Mouse (Mus musculus) midbrain, embryonic 10.5 days (tissue): ENCODE data around the gene Nol7. TPM values are rescaled to one million over a fixed set of nuclear protein-coding genes. Genes with fewer than 3 reads are reported as not detected.

Source experiments
- DNase-seq: peaks from one replicate; pipeline ENCODE4 v3.0.0-alpha.2; 2017; ENCODE audit warnings: low spot score
- H3K27ac ChIP-seq: fragments of 300-500 bp; sonication (generic); replicated peaks from 2 replicates; pipeline ENCODE4 v1.5.1; 2016; ENCODE audit warnings: mild to moderate bottlenecking
- H3K27me3 ChIP-seq: fragments of 300-500 bp; sonication (generic); 2 replicates; pipeline ENCODE4 v1.6.1; 2016; ENCODE audit warnings: low read depth, mild to moderate bottlenecking; ENCODE audit not compliant: poor library complexity, severe bottlenecking
- H3K36me3 ChIP-seq: fragments of 300-500 bp; sonication (generic); 2 replicates; pipeline ENCODE4 v1.6.1; 2016; ENCODE audit warnings: mild to moderate bottlenecking, moderate library complexity
- H3K4me1 ChIP-seq: fragments of 300-500 bp; sonication (generic); 2 replicates; pipeline ENCODE4 v1.6.1; 2016
- H3K4me3 ChIP-seq: fragments of 300-500 bp; sonication (generic); 2 replicates; pipeline ENCODE4 v1.5.1; 2016; ENCODE audit warnings: mild to moderate bottlenecking, moderate library complexity
- H3K9me3 ChIP-seq: fragments of 300-500 bp; sonication (generic); replicated peaks from 2 replicates; pipeline ENCODE4 v1.6.1; 2016; ENCODE audit warnings: mild to moderate bottlenecking
- WGBS: fragments of 180-500 bp; shearing (Covaris S2); methylation state at CpG from one replicate; pipeline ENCODE4 v1.1.7; 2016; 5-methylcytosine and 5-hydroxymethylcytosine counted together
- polyA plus RNA-seq: library from polyadenylated mRNA; unstranded; fragments of >200 nt; fragmentation: Nextera tagmentation; extraction: Ambion mirVana; gene quantifications from 2 replicates; pipeline ENCODE4 v1.2.1, GENCODE M21; 2016

Gene Nol7
- polyA plus RNA-seq, 1 experiment from 2014 or later = 173 TPM

DNA sequence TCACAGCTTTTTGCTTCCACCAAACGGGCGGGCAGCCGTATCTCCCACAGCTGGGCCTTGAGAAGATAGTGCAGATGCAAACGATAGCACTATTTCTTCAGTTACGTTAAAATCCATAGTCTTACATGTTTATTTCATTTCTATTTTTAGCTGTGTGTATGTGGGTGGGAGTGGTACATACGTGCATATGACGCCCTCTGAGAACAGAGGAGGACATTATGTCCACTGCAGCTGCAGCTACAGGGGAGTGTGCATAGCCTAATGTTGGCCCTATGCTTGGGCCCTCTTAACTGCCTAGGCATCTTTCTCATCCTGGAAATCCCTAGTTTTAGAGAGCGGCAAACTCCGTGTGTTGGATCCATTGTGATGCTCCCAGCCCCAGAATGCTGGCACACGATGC lies 24.0 kb upstream of the Nol7 start:
- Histone ChIP-seq H3K36me3 (peaks cover 53% of the 10 kb centered on the region), H3K4me1 (no peaks in the 10 kb centered on the region), H3K9me3 (peaks cover 9% of the 10 kb centered on the region), H3K4me3 (no peak overlapping the region), H3K27me3 (no peaks in the 10 kb centered on the region), H3K27ac (no peak overlapping the region)
- 83% methylated on average over 10 of the region's 10 CpGs for WGBS
- DNase-seq = no peak

- Histone ChIP-seq H3K27ac (no peak overlapping the region), H3K36me3 (peaks cover 53% of the 10 kb centered on the region), H3K4me3 (no peak overlapping the region), H3K27me3 (no peaks in the 10 kb centered on the region), H3K9me3 (peaks cover 9% of the 10 kb centered on the region), H3K4me1 (no peaks in the 10 kb centered on the region)
- WGBS = 70% methylated on average over 2 of the region's 2 CpGs
- DNase-seq = no peak
These were observed 23.2 kb upstream of the Nol7 start for GRCm38 (mm10) chr13:43374918-43375432.

GRCm38 (mm10) chr13:43379989-43380388 lies 18.2 kb upstream of the Nol7 start:
- Histone ChIP-seq H3K4me1 (no peaks in the 10 kb centered on the region), H3K27me3 (no peaks in the 10 kb centered on the region), H3K27ac (no peak overlapping the region), H3K36me3 (peaks cover 31% of the 10 kb centered on the region), H3K9me3 (no peaks in the 10 kb centered on the region), H3K4me3 (no peak overlapping the region)
- no peak for DNase-seq
- WGBS = 88% methylated on average over 3 of the region's 3 CpGs

DNA sequence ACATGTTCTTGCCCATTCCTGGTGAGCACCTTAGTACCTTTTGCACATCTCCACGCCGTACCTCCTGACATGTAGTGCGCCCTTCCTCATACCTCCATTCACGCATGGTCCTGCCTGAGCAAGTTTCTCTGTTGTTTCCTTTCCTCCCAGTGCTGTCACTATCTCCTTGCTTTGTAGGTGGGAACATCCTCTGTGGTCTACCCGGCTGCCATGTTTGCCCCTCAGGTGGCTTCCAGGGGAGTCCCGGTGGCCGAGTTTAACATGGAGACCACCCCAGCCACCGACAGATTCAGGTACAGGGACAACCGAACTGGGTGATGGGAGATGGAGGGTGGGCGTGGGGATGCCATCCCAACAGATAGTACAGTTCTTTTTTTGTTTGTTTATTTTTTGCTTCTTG lies 12.9 kb upstream of the Nol7 start:
- no peaks in the 10 kb centered on the region for H3K4me1 ChIP-seq
- peaks cover 5% of the 10 kb centered on the region for H3K9me3 ChIP-seq
- no peak overlapping the region for H3K4me3 ChIP-seq
- 97% methylated on average over 10 of the region's 10 CpGs for WGBS
- no peak for DNase-seq
- H3K36me3 ChIP-seq = peaks cover 21% of the 10 kb centered on the region
- H3K27me3 ChIP-seq = no peaks in the 10 kb centered on the region
- no peak overlapping the region for H3K27ac ChIP-seq

- Histone ChIP-seq H3K36me3 (peaks cover 61% of the 10 kb centered on the region), H3K4me1 (peaks cover 14% of the 10 kb centered on the region), H3K27ac (peak overlapping the region; percentile 99), H3K27me3 (no peaks in the 10 kb centered on the region), H3K4me3 (peak overlapping the region; percentile 95), H3K9me3 (peaks cover 8% of the 10 kb centered on the region; the same call in 1 of the 2 replicates)
- DNase-seq = no peak
- WGBS = 54% methylated on average over 13 of the region's 17 CpGs
These were observed 392 bp upstream of the Nol7 start for GRCm38 (mm10) chr13:43397700-43398296.

DNA sequence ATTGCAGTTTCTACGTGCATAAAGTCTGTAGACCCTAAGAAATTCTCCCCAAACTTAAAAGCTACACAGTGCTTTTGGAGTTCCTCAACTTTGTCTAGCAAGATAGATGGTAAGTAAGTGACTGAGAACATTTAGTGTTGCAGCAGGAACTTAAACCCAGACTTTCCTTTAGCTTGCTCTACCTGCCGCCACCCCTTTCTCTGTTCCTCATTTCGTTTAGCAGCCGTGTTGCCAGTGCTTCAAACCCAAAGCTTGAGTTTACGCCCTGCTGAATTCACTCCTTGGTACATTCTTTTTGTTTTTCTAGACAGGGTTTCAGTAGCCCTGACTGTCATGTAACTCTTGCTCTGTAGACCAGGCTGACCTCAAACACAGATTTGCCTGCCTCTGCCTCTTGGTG lies 1.4 kb downstream of the Nol7 start:
- Histone ChIP-seq H3K4me1 (peaks cover 14% of the 10 kb centered on the region), H3K4me3 (peak overlapping the region; percentile 95), H3K36me3 (peaks cover 69% of the 10 kb centered on the region), H3K9me3 (no peaks in the 10 kb centered on the region; the same call in 1 of the 2 replicates), H3K27ac (no peak overlapping the region), H3K27me3 (no peaks in the 10 kb centered on the region)
- 89% methylated on average over 5 of the region's 5 CpGs for WGBS
- DNase-seq = no peak

GRCm38 (mm10) chr13:43412311-43412710 lies 14.1 kb downstream of the Nol7 start:
- H3K9me3 ChIP-seq = no peaks in the 10 kb centered on the region
- no peaks in the 10 kb centered on the region for H3K27me3 ChIP-seq
- no peak overlapping the region for H3K4me3 ChIP-seq
- H3K36me3 ChIP-seq = peaks cover 94% of the 10 kb centered on the region
- DNase-seq = no peak
- WGBS = 90% methylated on average over 7 of the region's 7 CpGs
- no peak overlapping the region for H3K27ac ChIP-seq
- H3K4me1 ChIP-seq = no peaks in the 10 kb centered on the region

GRCm38 (mm10) chr13:43413611-43414010 lies 15.4 kb downstream of the Nol7 start:
- no peaks in the 10 kb centered on the region for H3K4me1 ChIP-seq
- H3K9me3 ChIP-seq = no peaks in the 10 kb centered on the region
- peaks cover 93% of the 10 kb centered on the region for H3K36me3 ChIP-seq
- WGBS = 94% methylated on average over 2 of the region's 2 CpGs
- no peak overlapping the region for H3K27ac ChIP-seq
- DNase-seq = no peak
- H3K27me3 ChIP-seq = no peaks in the 10 kb centered on the region
- H3K4me3 ChIP-seq = no peak overlapping the region

- DNase-seq = no peak
- no peaks in the 10 kb centered on the region for H3K4me1 ChIP-seq
- H3K9me3 ChIP-seq = no peaks in the 10 kb centered on the region
- no peak overlapping the region for H3K27ac ChIP-seq
- 91% methylated on average over 1 of the region's 1 CpGs for WGBS
- H3K27me3 ChIP-seq = no peaks in the 10 kb centered on the region
- H3K36me3 ChIP-seq = peaks cover 95% of the 10 kb centered on the region
- H3K4me3 ChIP-seq = no peak overlapping the region
These were observed 17.1 kb downstream of the Nol7 start for GRCm38 (mm10) chr13:43415249-43415648.

GRCm38 (mm10) chr13:43428436-43428835 lies 30.2 kb downstream of the Nol7 start:
- Histone ChIP-seq H3K4me3 (no peak overlapping the region), H3K27ac (no peak overlapping the region), H3K36me3 (peaks cover 38% of the 10 kb centered on the region), H3K9me3 (no peaks in the 10 kb centered on the region), H3K27me3 (no peaks in the 10 kb centered on the region), H3K4me1 (no peaks in the 10 kb centered on the region)
- WGBS = 94% methylated on average over 4 of the region's 4 CpGs
- no peak for DNase-seq

DNA sequence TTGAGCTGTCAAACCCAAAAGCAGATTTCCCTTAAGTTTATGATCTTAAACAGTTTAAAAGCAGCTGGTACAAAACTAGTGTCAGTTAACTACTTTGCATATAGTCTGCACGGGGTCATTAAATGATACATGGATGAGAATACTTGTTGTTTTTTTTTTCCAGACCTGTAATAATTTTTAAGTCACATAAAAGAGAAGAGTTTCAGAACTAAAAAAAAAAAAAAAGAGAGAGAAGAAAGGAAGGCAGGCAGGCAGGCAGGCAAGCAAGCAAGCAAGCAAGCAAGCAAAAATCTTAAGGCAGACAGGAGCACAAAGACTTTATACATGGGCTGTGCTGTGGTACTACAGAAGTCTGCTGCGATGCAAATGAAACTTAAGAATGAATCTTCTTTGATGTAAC lies 35.2 kb downstream of the Nol7 start:
- H3K4me1 ChIP-seq = no peaks in the 10 kb centered on the region
- no peak for DNase-seq
- H3K36me3 ChIP-seq = peaks cover 23% of the 10 kb centered on the region
- H3K4me3 ChIP-seq = no peak overlapping the region
- H3K27ac ChIP-seq = no peak overlapping the region
- no peaks in the 10 kb centered on the region for H3K27me3 ChIP-seq
- WGBS = 95% methylated on average over 2 of the region's 2 CpGs
- H3K9me3 ChIP-seq = no peaks in the 10 kb centered on the region; the same call in 1 of the 2 replicates

DNA sequence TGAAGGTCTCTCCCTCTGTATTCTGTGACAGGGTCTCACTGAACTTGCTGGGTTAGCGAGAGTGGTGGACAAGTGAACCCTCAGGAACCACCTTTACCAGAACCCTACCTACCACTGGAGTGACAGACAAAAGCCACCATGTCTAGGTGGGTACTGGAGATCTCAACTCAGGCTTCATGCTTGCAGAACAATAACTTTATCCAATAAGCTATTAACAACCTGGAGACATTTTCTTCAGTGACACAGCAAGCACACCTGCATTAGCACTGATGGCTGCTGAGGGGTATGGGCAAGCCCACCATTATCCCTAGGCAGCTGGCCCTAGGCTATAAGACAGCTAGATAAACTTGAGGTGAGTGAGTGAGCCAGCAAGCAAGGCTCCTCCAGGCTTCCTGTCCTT lies 42.2 kb downstream of the Nol7 start:
- Histone ChIP-seq H3K27me3 (no peaks in the 10 kb centered on the region), H3K4me1 (no peaks in the 10 kb centered on the region), H3K4me3 (no peak overlapping the region), H3K36me3 (peaks cover 6% of the 10 kb centered on the region), H3K27ac (no peak overlapping the region), H3K9me3 (no peaks in the 10 kb centered on the region; the same call in 1 of the 2 replicates)
- WGBS = 91% methylated on average over 1 of the region's 1 CpGs
- no peak for DNase-seq

- 86% methylated on average over 1 of the region's 1 CpGs for WGBS
These were observed 44.4 kb downstream of the Nol7 start for GRCm38 (mm10) chr13:43442551-43442950.

More at GRCm38 (mm10) chr13:43442551-43442950, 44.4 kb downstream of the Nol7 start:
- Histone ChIP-seq H3K9me3 (no peaks in the 10 kb centered on the region; the same call in 1 of the 2 replicates), H3K27ac (no peak overlapping the region), H3K4me3 (no peak overlapping the region), H3K36me3 (peaks cover 3% of the 10 kb centered on the region), H3K27me3 (no peaks in the 10 kb centered on the region), H3K4me1 (peaks cover 8% of the 10 kb centered on the region; the same call in 1 of the 2 replicates)
- no peak for DNase-seq
